Mouse (Mus musculus) brain, embryonic 14.5 days (tissue): Measurements from ENCODE around the gene A630001G21Rik.

Experiments
- CTCF ChIP-seq: fragments of 200-500 bp; IDR thresholded peaks from 2 replicates; pipeline ENCODE4 v1.5.1; 2012; ENCODE audit warnings: inconsistent platforms, mild to moderate bottlenecking, moderate library complexity, borderline replicate concordance; ENCODE audit not compliant: insufficient read depth, insufficient read length; ENCODE audit errors: extremely low read depth
- POLR2A ChIP-seq: fragments of 200-500 bp; IDR thresholded peaks from 2 replicates; pipeline ENCODE4 v1.6.1; 2012; ENCODE audit warnings: mild to moderate bottlenecking, inconsistent platforms, borderline replicate concordance; ENCODE audit not compliant: poor library complexity, insufficient read depth, insufficient read length, severe bottlenecking; ENCODE audit errors: extremely low read depth

DNA sequence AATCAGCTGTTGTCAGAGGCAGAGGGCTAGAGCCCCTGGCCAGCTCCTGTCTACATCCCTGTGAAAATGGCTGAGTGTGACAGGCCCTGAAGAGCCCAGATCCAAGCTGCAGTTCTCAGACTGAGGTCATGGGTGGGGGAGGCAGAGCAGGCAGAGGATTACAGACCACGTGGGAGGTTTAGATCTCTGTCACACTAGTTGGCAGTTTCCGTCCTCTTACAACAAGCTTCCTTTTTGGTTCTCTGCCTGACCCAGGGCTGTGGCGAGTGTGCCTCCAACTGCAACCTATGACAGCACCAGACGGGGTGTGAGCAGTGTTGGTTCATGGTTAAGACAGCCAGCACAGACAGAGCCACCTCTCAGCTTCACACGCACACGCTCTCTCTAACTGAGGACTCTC lies 26.9 kb downstream of the A630001G21Rik start:
- TF ChIP-seq POLR2A = no peak
- no peak for TF ChIP-seq CTCF
